Mouse (Mus musculus) colon, adult 2 months (tissue): ENCODE results near the gene Tgfb1. TPM values are rescaled to one million over a fixed set of nuclear protein-coding genes. Genes with fewer than 3 reads are reported as not detected.

Experiments
- polyA plus RNA-seq: library from polyadenylated mRNA; depleted of rRNA; stranded (reverse); fragments of >200 nt; gene quantifications from 2 replicates; pipeline ENCODE4 v1.2.3, GENCODE M21; 2012; rRNA removed

Gene Tgfb1
- 19.2 and 29.7 TPM in 2 replicates for polyA plus RNA-seq

GRCm38 (mm10) chr7:25686680-25687531 is at the start of gene Tgfb1:
Tgfb1 (plus strand) TSS chr7:25687002.

GRCm38 (mm10) chr7:25658657-25659472 is 27.9 kb upstream of the Tgfb1 start, which contains the start of the genes Bckdha and Exosc5:
Bckdha (minus strand) TSS chr7:25658981.
Exosc5 (plus strand) TSS chr7:25659164.

GRCm38 (mm10) chr7:25674719-25675300 is 12.0 kb upstream of the Tgfb1 start, which contains the start of gene Tmem91:
Tmem91 (minus strand) TSS chr7:25675166.

GRCm38 (mm10) chr7:25680514-25681258 is 6.1 kb upstream of the Tgfb1 start, which contains the start of gene B9d2:
B9d2 (plus strand) TSS chr7:25680780.

GRCm38 (mm10) chr7:25718788-25719417 is 32.1 kb downstream of the Tgfb1 start, which contains the start of gene Ccdc97:
Ccdc97 (minus strand) TSS chr7:25719088.

Other genes with a start within 250 kb of the Tgfb1 start
- 822 and 1,160 TPM in 2 replicates for gene Ceacam1, start 209.4 kb upstream of the Tgfb1 start, polyA plus RNA-seq
- 1.6 and 2.0 TPM in 2 replicates for gene Ceacam2, start 147.1 kb upstream of the Tgfb1 start, polyA plus RNA-seq
- 0.65 and 1.7 TPM in 2 replicates for gene Erich4, start 71.1 kb upstream of the Tgfb1 start, polyA plus RNA-seq
- 86.7 and 94.4 TPM in 2 replicates for gene Dmac2, start 67.6 kb upstream of the Tgfb1 start, polyA plus RNA-seq
- gene B3gnt8, start 60.3 kb upstream of the Tgfb1 start, polyA plus RNA-seq: 14.8 and 18.0 TPM in 2 replicates
- 124 and 131 TPM in 2 replicates for gene Bckdha, start 28.0 kb upstream of the Tgfb1 start, polyA plus RNA-seq
- 73.3 and 77.2 TPM in 2 replicates for gene Exosc5, start 27.8 kb upstream of the Tgfb1 start, polyA plus RNA-seq
- 0.58 and 1.6 TPM in 2 replicates for gene Tmem91, start 11.8 kb upstream of the Tgfb1 start, polyA plus RNA-seq
- gene B9d2, start 6.2 kb upstream of the Tgfb1 start, polyA plus RNA-seq: 31.8 and 42.8 TPM in 2 replicates
- gene Ccdc97, start 32.1 kb downstream of the Tgfb1 start, polyA plus RNA-seq: 73.4 and 84.1 TPM in 2 replicates
- 46.5 and 50.5 TPM in 2 replicates for gene Hnrnpul1, start 67.8 kb downstream of the Tgfb1 start, polyA plus RNA-seq
- gene Axl, start 101.7 kb downstream of the Tgfb1 start, polyA plus RNA-seq: 49.2 and 52.7 TPM in 2 replicates
- gene Cyp2s1, start 129.9 kb downstream of the Tgfb1 start, polyA plus RNA-seq: 83.9 and 93.4 TPM in 2 replicates
- gene Cyp2b10, start 210.6 kb downstream of the Tgfb1 start, polyA plus RNA-seq: not detected in 2 replicates